Mouse (Mus musculus) embryonic fibroblast, embryonic 13.5 days (primary cell): ENCODE measurements around the gene Smc2.

Experiments used
- CTCF ChIP-seq: IDR thresholded peaks from 2 replicates; pipeline ENCODE4 v1.5.1; 2011; ENCODE audit warnings: mild to moderate bottlenecking, control low read depth, low read length, moderate library complexity, borderline replicate concordance; ENCODE audit not compliant: insufficient read depth
- POLR2A ChIP-seq: IDR thresholded peaks from 2 replicates; pipeline ENCODE4 v1.6.1; 2011; ENCODE audit warnings: low read depth, mild to moderate bottlenecking, control low read depth, low read length, moderate library complexity

DNA sequence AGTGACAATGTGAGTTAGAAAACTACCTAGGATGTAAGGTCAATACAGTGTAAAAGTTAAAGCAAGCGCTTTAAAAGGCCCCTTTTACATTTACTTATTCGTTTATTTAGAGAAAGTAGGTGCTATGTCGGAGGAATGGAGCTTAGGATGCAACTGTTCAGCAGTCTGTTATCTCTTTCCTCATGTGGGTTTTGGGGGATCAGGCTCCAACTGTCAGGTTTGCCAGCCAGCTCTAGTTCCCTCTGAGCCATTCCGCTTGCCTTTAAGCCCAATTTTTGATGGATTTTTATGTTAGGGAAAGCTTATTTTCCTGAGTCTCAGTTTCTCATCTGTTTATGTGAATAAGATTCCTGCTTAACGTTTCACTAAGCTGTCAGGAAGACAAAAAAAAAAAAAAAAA, 80.3 kb downstream of the Smc2 start:
- TF ChIP-seq CTCF (no peak), POLR2A (no peak)
